ENCODE assay signal across 8 mouse cellular contexts in the genomic region with DNA sequence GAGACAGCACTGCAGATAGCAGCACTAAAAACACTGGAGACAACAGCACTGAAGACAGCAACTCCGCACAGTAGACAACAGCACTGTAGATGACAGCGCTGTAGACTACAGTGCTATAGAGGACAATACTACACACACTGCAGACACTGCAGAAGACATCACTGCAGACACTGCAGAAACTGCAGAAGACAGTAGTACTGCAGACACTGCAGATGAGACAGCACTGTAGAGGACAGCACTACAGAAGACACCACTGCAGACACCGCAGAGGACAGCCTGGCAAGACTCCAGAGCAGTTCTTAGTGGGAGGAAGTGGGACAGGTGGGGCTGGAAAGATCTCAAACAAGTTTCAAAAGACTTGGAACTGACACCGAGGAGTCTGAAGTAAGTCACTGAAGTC.
DNase-seq lines count a peak whose midpoint lies in the region; ATAC-seq and TF ChIP-seq lines count a peak whose summit lies in the region.

No protein-coding gene starts in this region.

- 80% methylated on average over 4 of the region's 4 CpGs for WGBS in hindbrain, embryonic 16.5 days
- WGBS in hindbrain, embryonic 12.5 days: 86% methylated on average over 4 of the region's 4 CpGs
- WGBS in kidney, embryonic 14.5 days: 83% methylated on average over 4 of the region's 4 CpGs

- no peaks in the 10 kb centered on the region for H3K27me3 ChIP-seq in hindbrain, embryonic 16.5 days (replicated peaks; ENCODE audit: control insufficient read depth, insufficient read depth, low read length)
- H3K27me3 ChIP-seq in hindbrain, embryonic 12.5 days: no peaks in the 10 kb centered on the region
- no peaks in the 10 kb centered on the region for H3K27me3 ChIP-seq in Patski
- no peaks in the 10 kb centered on the region for H3K27me3 ChIP-seq in kidney, embryonic 14.5 days (ENCODE audit: control insufficient read depth, insufficient read depth, low read length)

- no peak overlapping the region for H3K4me3 ChIP-seq in hindbrain, embryonic 16.5 days (ENCODE audit: low read length)
- no peak overlapping the region for H3K4me3 ChIP-seq in hindbrain, embryonic 12.5 days
- no peak overlapping the region for H3K4me3 ChIP-seq in kidney, embryonic 14.5 days (ENCODE audit: low read length)

- no peaks in the 10 kb centered on the region for H3K9me3 ChIP-seq in hindbrain, embryonic 16.5 days (ENCODE audit: control insufficient read depth, low read length)
- no peaks in the 10 kb centered on the region for H3K9me3 ChIP-seq in hindbrain, embryonic 12.5 days (replicated peaks)
- no peaks in the 10 kb centered on the region for H3K9me3 ChIP-seq in kidney, embryonic 14.5 days (ENCODE audit: control insufficient read depth, low read length)

- ATAC-seq in hindbrain, embryonic 16.5 days: 0 out of 2 replicates have a peak, but pooled peaks have one; percentile 40
- ATAC-seq in hindbrain, embryonic 12.5 days (ENCODE audit: low FRiP score): no peak
- ATAC-seq in Patski: peak; percentile 23
- ATAC-seq in kidney, embryonic 14.5 days (ENCODE audit: low FRiP score, low TSS enrichment): 0 out of 2 replicates have a peak, but pooled peaks have one; percentile 20
- ATAC-seq in neutrophil, adult 5-6 weeks (ENCODE audit: extremely low read depth, insufficient number of reproducible peaks, low FRiP score, poor library complexity, severe bottlenecking): peak; percentile 11; the same call in 1 of the 2 replicates

- TF ChIP-seq CTCF in Patski (IDR thresholded peaks at IDR 0.05): no peak

- in situ Hi-C loops in Patski (cut with MboI; ENCODE audit: low pct_unique_long_range_greater_than_20kb): loop anchor here (5.0 kb wide), 1 partner anchor 60 kb away; no protein-coding TSS in a partner anchor

- CTCF ChIA-PET in Patski (lab: Charles Lee): interaction anchor here (0.7 to 1.5 kb wide), 7 partner anchors 20 to 136 kb away, joined by 3 to 5 read pairs (median 3); a partner anchor contains a TSS

- peaks cover 3% of the 10 kb centered on the region; the same call in 1 of the 2 replicates for H3K4me1 ChIP-seq in hindbrain, embryonic 16.5 days (ENCODE audit: control insufficient read depth, insufficient read depth, low read depth, low read length)
- H3K4me1 ChIP-seq in hindbrain, embryonic 12.5 days: peaks cover 3% of the 10 kb centered on the region; the same call in 1 of the 2 replicates
- peaks cover 5% of the 10 kb centered on the region for H3K4me1 ChIP-seq in kidney, embryonic 14.5 days (ENCODE audit: control insufficient read depth, insufficient read depth, low read length)

- DNase-seq in Patski (ENCODE audit: low read depth, low spot score): no peak
- DNase-seq in gastrocnemius, adult 18-20 months (ENCODE audit: low spot score): peak; percentile 53
- DNase-seq in spleen, postnatal 10 days (ENCODE audit: low spot score in 2 of 2): no peak
- no peak for DNase-seq in frontal cortex, postnatal 25 days (ENCODE audit: low spot score in 2 of 2)

- H3K9ac ChIP-seq in hindbrain, embryonic 16.5 days (ENCODE audit: low read depth, low read length): no peak overlapping the region
- H3K9ac ChIP-seq in hindbrain, embryonic 12.5 days: no peak overlapping the region
- no peak overlapping the region for H3K9ac ChIP-seq in kidney, embryonic 14.5 days (ENCODE audit: low read depth, low read length)

- no peak overlapping the region for H3K4me2 ChIP-seq in hindbrain, embryonic 16.5 days (ENCODE audit: low read length)
- H3K4me2 ChIP-seq in hindbrain, embryonic 12.5 days (replicated peaks): no peak overlapping the region
- H3K4me2 ChIP-seq in kidney, embryonic 14.5 days (replicated peaks; ENCODE audit: low read depth, low read length): peak overlapping the region; percentile 12; the same call in 1 of the 2 replicates

- POLR2A ChIA-PET in Patski (lab: Charles Lee): interaction anchor here (0.9 to 1.0 kb wide), 2 partner anchors 36 to 66 kb away, joined by 3 to 8 read pairs; no protein-coding TSS in a partner anchor

- no peaks in the 10 kb centered on the region for H3K36me3 ChIP-seq in hindbrain, embryonic 16.5 days (ENCODE audit: control insufficient read depth, insufficient read depth, low read length)
- H3K36me3 ChIP-seq in hindbrain, embryonic 12.5 days: no peaks in the 10 kb centered on the region
- H3K36me3 ChIP-seq in kidney, embryonic 14.5 days (ENCODE audit: control insufficient read depth, insufficient read depth, low read length): no peaks in the 10 kb centered on the region

- no peak overlapping the region for H3K27ac ChIP-seq in hindbrain, embryonic 16.5 days (ENCODE audit: low read depth, low read length)
- no peak overlapping the region for H3K27ac ChIP-seq in hindbrain, embryonic 12.5 days
- no peak overlapping the region for H3K27ac ChIP-seq in kidney, embryonic 14.5 days (ENCODE audit: low read depth, low read length)
